Mouse (Mus musculus) naive thymus-derived CD4-positive, alpha-beta T cell, adult 2 months (primary cell): ENCODE data around the gene Xrcc1.
"Not testable (repeated sequence)": the region's sequence is repeated elsewhere in the genome, so short reads cannot be mapped to it uniquely, and the experiment has no call there.

Experiments
- DNase-seq: peaks from one replicate; pipeline ENCODE4 v3.0.0-alpha.2; 2011; ENCODE audit warnings: low read depth

Gene Xrcc1

DNA sequence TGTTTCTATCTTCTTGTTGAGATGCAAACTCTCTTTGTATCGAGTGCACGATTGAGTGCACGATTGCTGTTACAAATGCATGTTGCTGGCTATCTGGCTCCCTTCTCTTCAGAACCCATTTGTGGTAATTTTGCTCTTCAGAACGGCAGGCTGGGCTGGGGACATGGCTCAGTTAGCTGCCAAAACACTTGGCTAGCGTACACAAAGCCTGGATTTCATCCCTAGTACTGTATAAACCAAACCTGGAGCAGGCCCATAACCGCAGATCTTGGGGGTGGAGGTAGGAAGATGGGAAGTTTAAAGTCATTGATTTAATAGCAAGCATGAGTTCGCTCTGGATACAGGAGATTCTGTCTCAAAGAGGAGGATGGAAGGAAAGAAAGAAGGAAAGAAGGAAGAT, 59.5 kb downstream of the Xrcc1 start:
- DNase-seq = no peak

DNA sequence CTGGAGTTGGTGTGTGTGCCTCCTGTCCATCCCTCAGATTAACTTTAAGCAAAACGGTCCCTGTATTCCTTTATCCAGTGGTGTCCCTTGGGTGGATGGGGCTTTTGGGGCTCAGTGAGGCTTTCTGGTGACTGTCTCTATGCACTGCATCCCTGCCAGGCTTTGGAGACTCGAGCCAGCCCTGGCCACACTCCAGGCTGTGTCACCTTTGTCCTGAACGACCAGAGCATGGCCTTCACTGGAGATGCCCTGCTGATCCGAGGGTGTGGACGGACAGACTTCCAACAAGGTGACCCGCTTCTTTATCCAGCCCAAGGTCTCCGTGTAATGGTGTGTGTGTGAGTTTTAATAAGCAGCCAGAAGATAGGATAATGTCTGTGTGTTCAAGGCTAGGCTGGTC, 60.0 kb downstream of the Xrcc1 start:
- DNase-seq = no peak

DNA sequence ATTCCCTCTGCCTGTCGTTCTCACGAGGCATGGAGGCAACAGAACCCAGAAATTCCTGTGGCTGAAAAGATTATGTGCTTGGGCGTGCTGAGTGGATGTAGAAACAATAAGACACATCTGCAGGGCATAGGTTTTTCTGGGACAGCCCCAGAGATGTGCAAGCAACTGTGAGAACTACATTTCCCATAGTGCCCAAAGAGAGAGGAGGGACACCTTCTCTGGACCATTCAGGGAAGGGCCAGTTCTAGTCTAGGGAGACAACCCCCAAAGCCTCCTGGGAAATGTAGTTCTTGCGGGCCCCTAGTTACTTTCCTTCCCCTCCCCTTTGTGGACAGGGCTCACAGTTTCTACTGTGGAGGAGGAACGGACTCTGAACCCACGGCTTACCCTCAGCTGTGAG, 61.9 kb downstream of the Xrcc1 start:
- DNase-seq = peak; percentile 87

DNA sequence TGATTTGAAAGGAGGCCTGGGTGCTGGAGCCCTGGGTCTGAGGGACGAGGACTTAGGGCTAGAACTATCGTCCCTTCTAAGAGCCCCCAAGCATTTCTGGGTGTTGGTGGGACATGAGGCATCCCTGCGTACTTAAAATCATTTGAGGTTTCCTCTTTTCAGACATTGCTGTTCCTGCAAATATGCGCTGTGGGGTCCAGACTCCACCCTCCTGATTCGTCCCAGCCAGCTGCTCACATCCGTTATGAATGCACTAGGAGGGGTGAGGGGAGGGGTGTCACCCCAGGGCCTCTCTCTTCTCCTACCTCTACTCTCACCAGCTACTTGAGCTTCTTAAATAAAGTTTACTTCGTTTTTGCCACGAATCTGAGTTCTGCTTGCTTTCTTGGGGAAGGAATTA, 62.5 kb downstream of the Xrcc1 start:
- DNase-seq = peak; percentile 57

DNA sequence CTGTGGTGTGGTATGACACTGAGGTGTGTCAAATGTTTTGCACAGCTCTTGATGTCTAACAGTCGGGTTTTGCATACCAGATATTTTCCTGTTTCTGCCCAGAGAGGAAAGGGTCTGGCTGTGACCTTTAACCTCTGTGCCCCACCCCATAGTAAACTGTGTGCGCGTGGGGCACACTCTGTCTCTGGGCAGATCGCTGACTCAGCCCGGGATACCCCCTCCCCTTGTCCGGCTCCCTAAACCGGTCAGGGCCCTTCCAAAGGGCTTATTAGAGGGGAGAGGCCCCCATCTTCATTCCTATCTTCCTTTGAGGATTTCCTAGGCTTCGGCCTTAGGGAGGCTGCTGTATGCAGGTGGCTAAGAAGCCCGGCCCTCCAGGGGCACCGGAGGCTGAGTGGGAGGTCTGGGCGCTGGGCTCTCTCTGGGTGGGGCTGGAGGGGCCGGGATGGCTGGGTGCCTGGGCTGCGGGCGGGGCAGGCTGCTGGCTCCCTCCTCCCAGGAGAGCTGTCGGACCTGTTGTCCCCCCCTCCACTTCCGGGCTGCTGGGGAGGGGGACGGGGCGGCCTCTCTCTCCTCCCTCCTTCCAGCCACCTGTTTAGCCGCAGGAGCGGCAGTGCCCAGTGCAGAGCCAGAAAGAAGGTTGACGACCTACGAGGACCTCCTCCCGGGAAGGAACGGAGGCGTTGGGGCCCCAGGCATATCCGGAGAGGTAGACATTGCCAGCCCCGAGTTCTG, 64.2 kb downstream of the Xrcc1 start, which contains the start of gene Phldb3:
Gene Phldb3, plus strand, starts transcription at position 620 of the 735 bp plus-strand sequence.
- DNase-seq = peak; percentile 64

DNA sequence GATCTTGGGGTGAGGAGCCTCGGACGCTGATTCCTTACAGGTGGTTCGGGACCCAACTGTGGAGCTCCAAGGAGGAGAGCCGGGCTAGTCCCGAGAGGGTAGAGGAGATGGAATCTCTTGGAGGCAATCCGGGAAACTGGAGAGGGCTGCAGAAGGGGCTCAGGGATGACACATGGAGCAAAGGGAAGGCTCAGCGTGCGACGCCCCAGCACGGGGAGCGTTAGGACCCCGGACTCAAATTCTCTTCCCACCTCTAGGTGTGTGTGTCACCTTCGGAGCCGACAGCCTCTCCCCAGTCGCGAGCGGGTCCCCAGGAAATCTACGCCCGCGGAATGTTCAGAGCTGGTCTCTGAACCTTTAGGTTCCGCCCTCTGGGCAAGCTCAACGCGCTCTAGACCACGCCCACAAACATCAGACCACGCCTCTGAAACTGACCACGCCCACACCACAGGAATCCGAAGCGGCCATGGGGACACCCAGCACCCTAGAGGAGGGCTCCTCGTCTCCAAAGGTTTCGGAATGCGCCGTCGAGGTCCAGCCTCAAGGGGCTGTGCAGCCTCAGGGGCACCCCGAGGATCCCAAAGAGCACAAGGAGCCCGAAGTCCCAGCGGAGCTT, 64.9 kb downstream of the Xrcc1 start:
- DNase-seq = peak; percentile 97

DNA sequence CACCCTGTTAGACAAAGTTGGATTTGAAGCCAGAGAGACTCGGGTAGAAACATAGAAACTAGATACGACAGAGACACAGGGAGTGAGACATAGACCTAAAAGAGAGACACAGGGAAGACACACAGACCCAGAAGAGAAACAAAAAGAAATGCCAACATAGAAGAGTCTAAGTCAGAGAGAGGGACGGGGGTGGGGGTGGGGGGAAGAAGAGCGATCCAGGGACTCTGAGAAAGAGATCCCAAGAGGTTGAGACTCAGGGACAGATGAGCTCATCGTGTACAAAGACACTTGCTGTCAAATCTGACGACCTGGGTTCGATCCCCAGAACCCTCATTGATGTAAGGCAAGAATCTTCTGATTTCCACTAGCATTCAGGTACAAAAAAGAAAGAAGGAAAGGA, 65.6 kb downstream of the Xrcc1 start:
- DNase-seq = no peak

GRCm38 (mm10) chr7:24612308-24612910, 66.3 kb downstream of the Xrcc1 start:
- DNase-seq = no peak

GRCm38 (mm10) chr7:24614816-24615215, 68.7 kb downstream of the Xrcc1 start:
- no peak for DNase-seq

DNA sequence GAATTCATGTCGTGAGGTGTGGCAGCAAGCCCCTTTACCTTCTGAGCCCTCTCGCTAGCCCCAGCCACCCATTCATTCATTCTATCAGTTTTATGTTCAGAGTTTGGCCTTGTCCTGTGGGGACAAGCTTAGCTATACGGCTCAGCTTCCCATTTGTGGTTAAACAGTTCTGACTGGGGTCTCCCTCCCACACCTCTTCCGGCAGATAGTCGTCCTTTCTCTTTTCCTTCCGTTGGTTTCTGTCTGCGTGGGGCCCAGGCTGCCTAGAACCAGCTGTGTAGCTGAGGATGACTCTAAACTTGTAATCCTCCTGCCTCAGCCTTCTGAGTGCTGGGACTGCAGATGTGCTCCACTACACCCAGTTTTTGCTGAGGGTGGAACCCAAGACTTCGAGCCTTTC, 71.7 kb downstream of the Xrcc1 start:
- no peak for DNase-seq

GRCm38 (mm10) chr7:24618374-24618773, 72.3 kb downstream of the Xrcc1 start:
- not testable (repeated sequence) for DNase-seq

DNA sequence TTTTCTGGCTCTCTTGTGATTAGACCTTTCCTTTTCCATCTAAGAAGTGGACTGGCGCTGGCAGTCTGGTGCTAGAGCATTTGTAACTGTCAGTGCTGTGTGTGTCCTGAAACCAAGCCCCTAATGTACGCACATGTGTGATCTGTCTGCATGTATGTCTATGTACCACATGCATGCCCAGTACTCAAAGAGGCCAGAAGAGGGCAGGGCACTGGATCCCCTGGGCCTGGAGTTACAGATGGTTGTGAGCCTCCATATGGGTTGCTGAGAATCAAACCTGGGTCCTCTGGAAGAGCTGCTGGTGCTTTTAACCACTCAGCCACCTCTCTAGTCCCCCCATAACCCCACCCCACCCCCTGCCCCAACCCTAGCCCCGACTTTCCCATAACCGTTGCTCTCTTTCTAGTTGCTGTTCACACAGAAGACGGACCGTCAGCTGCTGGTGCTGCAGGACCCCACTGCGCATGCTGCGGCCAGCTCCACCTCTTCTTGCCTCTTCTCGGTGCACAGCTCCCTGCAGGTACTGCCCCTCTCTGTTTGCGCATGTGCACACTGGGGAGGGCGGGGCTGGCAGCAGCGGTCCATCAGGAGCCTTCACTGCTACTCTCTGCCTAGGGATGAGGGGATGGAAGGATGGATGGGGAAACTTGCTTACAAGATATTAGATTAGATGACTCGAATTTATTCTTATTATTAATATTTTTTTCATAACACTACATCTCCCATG, 73.7 kb downstream of the Xrcc1 start:
- DNase-seq = no peak

DNA sequence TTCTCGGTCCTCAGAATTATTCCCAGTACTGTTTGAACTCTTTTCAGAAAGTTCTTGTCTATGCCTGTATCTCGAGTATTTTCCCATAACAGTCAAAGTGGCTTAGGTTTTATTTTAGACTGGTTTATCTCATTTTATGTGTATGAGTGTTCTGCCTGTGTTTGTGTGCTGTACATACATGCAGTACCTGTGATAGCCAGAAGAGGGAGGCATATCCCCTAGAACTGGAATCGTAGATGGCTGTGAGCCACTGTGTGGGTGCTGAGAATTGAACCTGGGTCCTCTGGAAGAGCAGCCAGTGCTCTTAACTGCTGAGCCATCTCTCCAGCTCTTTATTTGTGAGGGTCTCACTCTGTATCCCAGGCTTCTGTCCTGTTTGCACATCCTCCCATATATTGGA, 75.1 kb downstream of the Xrcc1 start:
- no peak for DNase-seq

- no peak for DNase-seq
Measured at GRCm38 (mm10) chr7:24622967-24623366, 76.9 kb downstream of the Xrcc1 start.
